Mouse (Mus musculus) adrenal gland (tissue): ENCODE measurements around the gene Mmp17.

Experiments
- intact Hi-C: fragments of 180-260 bp; cut with DNase I; formaldehyde crosslinking; loops from one replicate; pipeline ENCODE4 v1.15.1; 2025
- long read RNA-seq, 2 experiments: library from polyadenylated mRNA; unstranded; transcript quantifications; one replicate each; pipeline ENCODE4 v2.0.0; 2020; ENCODE audit warnings: borderline replicate concordance in 1 of 2; ENCODE audit not compliant: insufficient replicate concordance in 1 of 2

Gene Mmp17
- long read RNA-seq, experiment 1, partial matches to known transcripts, result 0 of 1 reads
- long read RNA-seq, experiment 1, other reads (novel, unspliced or antisense), result 1 of 1 reads
- long read RNA-seq, experiment 2, partial matches to known transcripts, result 1 of 2 reads
- long read RNA-seq, experiment 2, other reads (novel, unspliced or antisense), result 1 of 2 reads

DNA sequence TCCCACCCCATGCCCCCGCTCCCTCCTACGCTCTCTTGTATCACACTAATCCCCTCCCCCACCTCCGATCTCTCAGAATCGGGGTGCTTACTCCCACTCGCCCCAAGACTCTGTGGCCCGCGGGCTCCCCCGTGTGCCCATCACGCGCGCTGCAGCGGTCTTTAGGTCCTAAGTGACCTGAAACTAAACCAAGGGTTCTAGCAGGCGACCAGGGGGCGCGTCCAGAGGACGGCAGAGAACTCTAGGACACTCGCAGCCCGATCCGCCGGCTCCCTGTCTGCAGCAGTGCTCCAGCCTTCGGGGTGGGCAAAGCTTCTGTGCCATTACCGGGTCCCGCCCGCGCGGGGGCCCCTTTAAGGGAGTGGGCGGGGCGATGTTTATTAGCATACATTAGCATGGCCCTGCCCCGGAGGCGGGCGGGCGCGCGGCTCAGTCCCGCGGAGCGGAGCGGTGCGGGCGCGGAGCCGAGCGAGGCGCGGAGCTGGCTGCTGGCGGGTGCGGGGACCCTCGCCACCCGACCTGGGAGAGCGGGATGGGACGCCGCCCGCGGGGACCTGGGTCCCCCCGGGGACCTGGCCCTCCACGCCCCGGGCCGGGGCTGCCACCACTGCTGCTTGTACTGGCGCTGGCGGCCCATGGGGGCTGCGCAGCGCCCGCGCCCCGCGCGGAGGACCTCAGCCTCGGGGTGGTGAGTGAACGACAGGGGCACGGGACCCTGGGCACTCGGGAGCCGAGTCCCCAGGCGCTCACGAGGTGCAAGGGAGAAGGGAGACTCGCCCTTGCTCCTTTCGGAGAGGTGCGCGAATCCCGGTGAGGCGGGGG, at the start of gene Mmp17:
Gene Mmp17 (plus strand): TSS at position 409 of the 822 bp plus-strand sequence.
- intact Hi-C loops, result loop anchor here (2.0 to 10.0 kb wide), 2 partner anchors 79 to 197 kb away; partner anchors contain the start of gene Sfswap

DNA sequence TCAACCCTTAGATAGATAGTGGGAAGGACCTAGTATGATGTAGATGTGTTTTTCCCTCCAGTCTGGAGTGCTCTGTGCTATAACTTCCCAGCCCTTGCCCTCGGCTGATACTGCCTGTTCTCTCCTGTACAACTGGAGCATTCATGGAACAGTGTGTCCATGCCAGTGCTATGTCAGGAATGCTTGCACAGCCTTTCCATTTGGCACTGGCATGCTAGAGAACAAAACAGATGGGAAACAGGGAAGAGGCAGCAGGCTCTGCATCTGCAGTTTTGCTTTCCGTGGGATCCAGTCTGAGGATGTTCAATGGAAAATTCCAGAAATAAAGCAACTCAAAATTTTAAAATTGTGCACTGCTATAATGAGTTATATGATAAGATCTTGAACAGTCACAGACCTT, 49.5 kb upstream of the Mmp17 start:
- intact Hi-C loops, result no loop called here

DNA sequence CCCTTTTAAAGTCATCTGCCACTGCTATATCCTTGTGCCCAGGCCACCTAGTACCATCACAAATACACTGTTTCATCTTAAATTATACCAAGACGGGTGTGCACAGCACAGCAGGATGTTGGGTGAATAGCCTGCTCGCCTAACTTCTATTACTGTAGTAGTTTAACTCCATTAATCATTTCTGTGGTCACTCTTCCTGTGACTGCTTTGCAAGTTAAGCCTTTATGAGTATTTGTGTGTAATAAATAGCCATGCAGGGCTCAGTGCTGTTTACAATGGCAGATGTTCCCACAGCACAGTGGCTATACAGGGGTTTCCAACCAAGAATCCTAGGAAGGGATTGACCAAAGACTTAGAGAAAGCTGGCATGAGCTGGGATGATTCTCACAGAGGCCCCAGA, 48.9 kb upstream of the Mmp17 start:
- intact Hi-C loops, result no loop called here

DNA sequence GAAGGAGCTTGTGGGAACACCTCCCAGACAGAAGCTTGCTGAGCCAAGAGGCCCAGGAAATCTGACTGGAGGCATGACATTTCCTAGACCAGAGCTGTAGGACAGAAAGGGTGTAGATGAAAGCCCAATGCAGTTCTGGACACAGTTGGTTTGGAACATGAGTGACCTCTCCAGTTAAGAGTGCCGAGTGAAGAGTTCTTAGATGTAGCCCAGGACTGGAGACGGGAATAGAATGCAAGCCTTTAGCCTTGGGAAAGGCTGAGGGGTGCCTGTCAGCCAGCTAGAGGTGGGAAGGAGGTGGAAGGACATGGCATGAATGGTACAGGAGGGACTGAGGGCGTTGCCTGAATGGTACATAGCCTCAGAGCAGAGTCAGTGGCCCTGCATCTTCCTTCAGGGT, 48.5 kb upstream of the Mmp17 start:
- intact Hi-C loops, result no loop called here

DNA sequence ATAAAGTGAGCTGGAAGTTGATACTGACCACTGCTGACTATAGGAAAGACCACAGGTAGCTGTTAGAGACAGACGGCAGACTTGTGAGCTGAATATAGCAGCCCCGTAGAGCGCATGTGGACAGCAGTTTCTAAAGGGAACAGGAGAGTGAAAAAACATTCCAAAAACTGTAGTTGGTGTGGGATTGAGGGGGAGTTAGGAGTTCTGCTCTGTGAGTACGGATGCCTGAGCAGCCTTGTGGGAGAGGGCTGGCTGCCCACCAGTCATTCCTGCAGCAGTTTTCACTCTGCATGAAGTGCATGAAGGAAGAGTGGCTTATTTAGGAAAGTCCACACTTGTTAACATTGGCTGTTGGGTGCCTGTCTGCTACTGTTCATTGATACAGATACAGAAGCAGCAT, 45.1 kb upstream of the Mmp17 start:
- intact Hi-C loops, result no loop called here

DNA sequence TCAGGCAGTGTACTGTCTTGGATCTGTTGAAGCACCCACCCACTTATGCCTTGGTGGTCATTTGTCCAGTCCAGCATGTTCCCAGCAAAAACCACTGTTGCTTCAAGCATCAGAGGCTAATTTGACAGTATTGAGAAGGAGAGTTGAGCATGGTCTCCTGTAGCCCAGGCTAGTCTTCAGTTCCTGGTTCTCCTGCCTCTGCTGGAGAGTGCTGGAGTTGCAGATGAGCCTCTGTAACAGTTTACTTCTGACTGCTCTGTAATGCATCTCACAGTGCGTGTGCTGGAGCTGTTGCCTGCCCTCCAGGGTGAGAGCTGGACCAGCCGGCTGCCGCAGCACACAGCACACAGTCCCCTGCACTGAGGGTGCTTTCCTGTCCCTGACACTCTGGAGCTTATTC, 41.7 kb upstream of the Mmp17 start:
- intact Hi-C loops, result no loop called here

DNA sequence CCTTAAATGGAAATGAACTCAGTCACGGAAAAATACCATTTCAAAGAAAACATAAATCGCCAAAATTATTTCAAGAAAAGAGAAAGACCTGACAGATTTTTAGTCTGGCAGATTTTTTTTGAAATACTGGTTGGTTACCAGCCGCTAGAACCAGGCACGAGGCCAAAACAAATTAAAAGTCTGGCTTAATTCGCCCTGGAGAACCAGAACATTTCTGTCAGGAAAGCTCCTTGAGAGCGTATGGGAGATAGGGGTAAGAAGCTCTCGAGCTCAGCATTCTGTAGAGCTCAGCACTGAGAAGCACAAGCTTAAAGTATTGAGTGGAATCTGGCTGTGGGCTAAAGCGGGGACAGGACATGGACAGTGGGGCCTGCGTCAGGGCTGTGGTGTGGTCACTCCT, 38.2 kb upstream of the Mmp17 start:
- intact Hi-C loops, result no loop called here

DNA sequence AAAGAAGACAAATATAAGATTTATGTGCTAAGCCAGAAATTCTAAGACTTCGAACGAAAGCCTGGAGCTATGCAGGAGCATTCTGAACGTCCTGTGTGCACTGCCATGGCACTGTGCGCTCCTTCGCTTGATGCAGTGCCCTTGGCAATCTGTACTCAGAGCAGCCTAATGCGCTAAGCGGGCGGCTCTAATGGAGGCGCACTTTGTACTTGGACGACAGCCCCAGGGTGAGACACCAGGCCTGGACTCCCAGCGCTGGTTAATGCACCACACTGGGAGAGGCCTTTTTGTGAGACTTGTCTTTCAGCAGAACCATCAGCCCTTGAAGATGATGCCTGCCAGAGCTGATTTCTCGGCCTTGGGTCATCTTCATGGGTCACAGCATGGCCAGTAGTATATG, 34.3 kb upstream of the Mmp17 start:
- intact Hi-C loops, result no loop called here

DNA sequence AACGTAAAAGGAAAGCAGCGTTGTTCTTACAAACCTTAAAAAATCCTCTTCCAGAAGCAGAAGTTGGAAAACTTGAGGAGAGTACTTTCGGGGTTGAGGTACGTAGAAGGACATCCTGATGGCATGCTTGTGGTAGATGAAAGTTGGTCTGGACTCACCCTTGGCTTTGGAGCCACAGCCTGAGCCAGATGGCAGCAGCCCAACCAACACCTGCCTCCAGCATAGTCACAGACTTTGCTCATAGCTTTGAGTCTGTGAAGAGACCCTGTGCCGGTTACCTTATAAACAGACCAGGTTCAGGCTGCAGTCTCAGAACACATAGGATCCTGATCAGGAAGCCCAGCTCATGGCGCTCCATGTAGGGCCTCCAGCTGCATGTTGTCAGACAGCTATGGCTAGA, 33.2 kb upstream of the Mmp17 start:
- intact Hi-C loops, result no loop called here

DNA sequence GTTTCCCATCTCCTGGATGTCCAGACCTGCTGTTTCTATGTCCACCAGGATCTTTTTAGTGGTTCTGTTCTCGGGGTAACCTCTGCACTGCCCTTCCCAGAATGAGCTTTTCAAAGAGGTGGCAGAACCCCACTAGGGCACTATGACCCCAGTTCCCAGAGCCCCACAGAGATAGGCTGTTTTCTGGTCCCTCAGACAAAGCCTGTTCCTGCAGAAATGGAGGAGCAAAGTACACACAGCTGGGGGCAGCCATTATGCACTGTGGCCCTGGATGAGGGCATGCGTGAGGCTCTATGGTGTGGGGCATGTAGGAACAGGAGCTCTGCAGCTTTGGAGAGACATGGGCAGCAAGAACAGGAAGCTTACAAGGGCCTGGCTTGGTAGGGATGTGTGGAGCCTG, 32.0 kb upstream of the Mmp17 start:
- intact Hi-C loops, result no loop called here

DNA sequence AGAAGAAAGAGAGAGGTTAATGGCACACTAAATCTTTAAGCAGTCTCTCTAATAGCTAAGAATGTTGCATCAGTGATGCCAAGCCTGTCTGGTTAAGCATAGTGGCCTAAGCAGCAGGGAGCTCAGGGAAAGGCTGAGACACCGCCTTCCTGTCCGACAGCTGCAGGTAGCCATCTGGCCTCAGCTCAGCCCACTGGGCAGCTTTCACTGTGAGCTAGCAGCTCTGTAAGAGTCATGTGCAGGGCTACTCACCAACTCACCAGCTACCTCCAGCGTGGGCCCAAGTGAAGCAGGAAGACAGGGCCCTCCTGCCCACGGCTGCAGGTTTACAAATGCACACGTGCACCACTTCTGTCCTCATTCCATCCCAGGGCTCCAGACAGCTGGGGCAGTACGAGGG, 30.3 kb upstream of the Mmp17 start:
- intact Hi-C loops, result no loop called here

DNA sequence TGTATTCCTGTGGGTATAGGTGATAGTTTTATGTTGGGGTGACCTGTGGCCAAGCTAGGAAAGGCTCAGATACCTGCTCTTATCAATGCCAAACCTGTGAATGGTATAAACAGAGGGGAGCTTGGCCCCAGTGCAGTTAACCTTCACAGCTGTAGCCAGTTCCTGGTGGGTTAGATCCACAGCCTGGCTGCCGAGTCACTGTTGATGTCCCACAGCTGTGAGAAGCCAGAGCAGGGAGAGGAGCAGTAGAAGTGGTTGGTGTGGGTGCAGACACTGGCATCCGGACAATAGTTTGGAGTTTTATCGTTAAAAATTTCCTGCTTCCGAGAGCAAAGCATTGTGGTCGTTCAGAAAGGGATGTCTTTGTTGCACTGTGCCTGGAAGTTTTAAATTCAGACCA, 25.4 kb upstream of the Mmp17 start:
- intact Hi-C loops, result no loop called here

DNA sequence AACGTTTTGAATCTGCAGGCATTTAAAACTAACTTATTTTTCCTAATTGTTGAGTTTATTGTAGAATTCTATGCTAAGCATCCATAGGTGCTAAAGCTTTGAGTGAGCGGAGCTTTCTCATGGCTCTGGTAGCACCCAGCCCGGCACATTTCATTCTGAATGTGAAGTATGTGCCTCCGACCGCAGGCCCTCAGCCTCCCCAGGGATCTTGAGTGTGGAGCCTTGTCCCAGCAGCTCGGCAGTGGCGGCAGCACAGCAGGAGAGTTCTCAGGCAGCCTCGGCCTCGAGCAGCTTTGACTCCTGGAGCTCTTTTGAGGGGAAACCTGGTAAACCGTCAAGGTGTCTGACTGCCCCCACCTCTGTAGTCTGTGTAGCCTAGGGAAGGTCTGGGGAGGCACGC, 24.7 kb upstream of the Mmp17 start:
- intact Hi-C loops, result no loop called here

DNA sequence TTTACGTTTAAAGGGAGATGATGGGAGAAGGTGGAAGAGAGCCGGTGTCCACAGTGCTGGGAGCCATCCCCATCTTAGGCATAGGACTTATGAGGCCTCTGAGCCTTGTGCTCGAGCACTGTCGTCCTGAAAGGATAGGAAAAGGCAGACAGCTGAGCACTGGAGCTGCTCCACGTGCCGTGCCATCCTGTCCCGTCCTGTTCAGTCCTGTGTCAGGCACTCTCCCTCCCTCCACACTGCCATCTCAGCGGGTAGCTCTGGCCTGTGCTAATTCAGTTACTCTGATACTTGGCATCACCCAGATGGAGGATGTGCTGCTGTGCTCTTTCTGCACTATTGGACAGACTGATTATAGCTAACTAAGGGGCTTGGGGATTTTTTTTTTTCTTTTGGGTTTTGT, 21.6 kb upstream of the Mmp17 start:
- intact Hi-C loops, result no loop called here

DNA sequence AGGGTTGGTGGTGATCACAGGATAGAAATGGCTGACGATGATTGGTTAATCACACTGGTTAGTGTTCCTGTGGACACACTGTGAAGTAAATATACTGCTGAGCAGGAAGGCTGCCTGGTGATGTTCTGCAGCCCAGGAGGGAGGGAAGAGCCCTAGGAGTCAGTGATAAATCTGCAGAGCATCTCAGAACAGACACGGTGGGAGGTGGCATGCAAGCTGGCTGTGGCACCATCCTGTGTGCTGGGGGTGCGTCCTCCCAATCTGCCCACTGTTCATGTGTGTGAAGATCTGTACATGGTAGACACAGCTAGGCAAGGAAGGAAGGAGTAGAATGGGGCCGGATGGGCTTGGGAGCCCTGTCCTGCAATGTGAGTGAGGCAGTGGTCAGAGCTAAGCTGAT, 15.4 kb upstream of the Mmp17 start:
- intact Hi-C loops, result no loop called here

DNA sequence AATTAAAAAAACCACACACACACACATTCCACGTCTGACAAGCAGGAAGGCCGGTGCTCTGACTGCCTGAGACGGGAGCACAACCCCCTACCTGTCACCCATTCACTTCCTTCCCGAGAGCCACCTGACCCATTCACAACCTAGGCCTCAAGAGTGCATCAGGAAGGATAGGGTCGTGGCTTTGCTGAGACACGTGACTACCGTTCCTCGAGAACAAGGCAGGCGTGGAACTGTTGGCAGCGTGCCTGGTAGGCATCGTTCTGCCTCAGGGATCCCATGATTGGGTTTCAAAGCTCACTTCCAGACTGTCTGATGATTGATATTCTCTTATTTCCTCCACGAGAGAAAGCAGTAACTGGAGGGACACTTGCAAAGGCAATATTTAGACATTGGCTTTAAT, 5.8 kb upstream of the Mmp17 start:
- intact Hi-C loops, result no loop called here

DNA sequence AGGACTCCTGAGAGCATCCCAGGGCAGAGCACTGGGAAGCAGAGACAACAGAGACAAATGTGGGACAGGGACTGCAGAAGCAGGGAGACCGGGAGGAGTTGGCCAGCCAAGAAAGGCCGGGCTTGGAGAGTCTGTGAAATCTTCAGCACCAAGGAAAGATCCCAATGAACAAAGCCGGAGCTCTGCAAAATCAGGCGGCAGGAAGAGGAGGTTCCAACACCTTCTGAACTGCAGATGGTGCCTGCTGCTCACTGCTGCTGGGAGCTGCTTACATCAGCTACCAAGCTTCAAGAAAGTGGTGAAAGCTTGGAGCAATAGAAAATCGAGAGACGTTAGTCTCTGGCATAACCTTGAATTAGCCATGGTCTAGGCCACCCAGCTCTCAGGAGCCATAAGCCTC, 3.9 kb upstream of the Mmp17 start:
- intact Hi-C loops, result loop anchor here (10.0 kb wide), 1 partner anchor 75 kb away; the partner anchor contains the start of gene Sfswap

DNA sequence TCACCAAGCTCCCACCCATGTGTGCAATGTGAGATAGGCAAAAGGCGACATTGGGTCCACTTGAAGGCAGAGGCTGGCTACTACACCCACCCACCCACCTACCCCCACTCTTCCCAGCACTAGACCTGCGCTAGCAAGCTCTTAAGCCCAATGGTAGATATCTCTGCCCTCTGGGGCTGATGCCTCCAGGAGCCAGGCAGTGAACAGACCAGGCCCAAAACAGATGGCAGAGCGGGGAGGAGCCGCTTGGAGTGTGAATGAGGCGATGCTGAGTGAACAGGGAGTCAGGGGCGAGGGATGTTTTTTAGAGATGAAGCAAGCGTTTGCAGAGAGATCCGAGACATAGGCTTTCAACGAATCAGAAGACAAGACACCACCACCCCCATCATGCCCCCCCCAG, 3.4 kb upstream of the Mmp17 start:
- intact Hi-C loops, result loop anchor here (10.0 kb wide), 1 partner anchor 76 kb away; the partner anchor contains the start of gene Sfswap

DNA sequence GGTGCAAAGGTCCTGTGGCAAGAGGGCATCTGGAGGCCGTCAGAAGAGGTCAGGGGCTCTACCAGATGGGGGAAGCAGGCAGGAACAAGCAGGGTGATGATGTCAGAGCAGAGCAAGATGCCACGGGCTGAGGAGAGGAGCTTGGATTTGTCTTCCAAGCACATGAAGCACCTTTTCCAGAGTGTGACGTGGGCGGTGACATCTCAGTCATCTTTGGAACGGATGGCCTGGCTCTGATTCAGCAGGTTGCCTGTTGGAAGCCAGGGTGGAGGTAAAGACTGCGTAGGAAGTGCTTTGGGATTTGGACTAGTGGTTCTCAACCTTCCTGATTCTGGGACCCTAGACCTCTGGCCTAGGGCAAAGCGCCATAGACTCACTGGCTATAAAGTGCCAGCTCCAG, 3.0 kb upstream of the Mmp17 start:
- intact Hi-C loops, result loop anchor here (10.0 kb wide), 1 partner anchor 76 kb away; the partner anchor contains the start of gene Sfswap

DNA sequence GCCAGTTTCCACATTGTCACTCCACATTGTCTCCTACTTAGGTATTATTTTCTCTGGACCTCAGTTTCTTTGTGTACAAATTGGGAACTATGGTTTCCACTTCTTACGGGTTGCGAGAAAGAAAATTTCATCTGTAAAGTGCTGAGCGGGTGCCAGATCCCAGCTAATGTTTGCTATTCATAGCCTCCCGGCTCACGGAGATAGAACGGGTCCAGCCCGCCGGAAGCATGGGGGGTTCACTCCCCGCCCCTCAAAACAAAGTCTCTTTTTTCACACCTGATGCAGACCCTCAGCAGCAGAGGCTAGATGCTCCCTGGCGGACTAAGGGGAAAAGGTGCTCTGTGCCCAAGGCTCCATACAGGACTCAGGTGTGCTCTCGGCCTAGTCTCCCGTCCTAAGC, 638 bp upstream of the Mmp17 start:
- intact Hi-C loops, result loop anchor here (10.0 kb wide), 1 partner anchor 79 kb away; the partner anchor contains the start of gene Sfswap

DNA sequence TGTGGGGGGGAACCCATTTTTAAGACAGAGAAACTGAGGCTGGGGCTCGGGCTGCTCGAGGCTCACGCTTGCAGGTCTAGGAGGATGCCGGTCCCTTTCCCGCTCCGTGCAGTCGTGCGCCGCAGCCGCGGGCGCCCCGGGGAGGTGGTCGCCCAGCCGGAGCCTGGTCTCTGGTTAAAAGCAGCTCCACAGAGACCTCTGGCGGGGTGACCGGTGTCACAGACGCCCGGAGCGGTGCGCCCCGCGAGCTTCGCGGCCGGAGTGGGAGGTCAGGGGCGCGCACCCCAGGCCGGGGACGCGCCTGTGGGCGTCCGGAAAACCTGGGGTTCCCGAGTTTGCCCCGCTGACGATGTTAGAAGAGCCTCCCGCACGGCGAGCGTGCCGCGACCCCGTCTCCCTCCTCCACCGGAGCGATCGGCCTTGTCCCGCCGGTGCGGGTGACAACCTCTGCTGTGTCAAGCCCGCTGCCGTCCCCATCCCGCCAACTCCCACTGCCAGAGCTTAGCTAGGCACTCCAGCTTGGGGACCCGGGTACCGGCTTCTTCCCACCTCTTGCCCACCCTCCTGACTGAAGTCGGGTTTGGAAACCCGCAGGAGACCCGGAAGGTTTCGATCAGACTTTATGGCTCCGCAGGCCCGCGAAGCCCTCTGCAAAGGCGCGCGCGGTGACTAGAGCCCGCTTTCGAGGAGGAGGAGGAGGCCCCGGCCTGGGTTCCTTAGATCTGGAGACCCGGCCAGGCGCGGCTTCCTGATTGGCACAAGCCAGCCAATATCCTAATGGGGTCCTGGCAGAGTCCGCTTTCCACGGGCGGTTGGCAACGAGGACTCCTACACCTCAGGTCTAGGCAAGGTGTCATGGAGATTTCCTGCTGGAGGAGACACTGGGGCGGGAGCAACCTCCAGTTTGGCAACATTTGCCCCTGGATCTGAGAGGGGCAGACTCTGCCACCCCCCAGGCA, 893 bp downstream of the Mmp17 start:
- intact Hi-C loops, result loop anchor here (2.0 to 10.0 kb wide), 2 partner anchors 80 to 198 kb away; partner anchors contain the start of gene Sfswap
